7 mouse cellular contexts compared by ENCODE assay signal in genomic region chr9:40345493-40346231, GRCm38 (mm10).
A peak's percentile ranks its signal among the peaks of the same experiment; 100 is the strongest.
DNase-seq lines count a peak whose midpoint lies in the region; ATAC-seq and TF ChIP-seq lines count a peak whose summit lies in the region.

No protein-coding gene starts in this region.

- H3K4me2 ChIP-seq in lung, postnatal 0 days (replicated peaks; ENCODE audit: low read depth, low read length) = peak overlapping the region; percentile 48
- H3K4me2 ChIP-seq in hindbrain, postnatal 0 days (ENCODE audit: low read depth, low read length) = peak overlapping the region; percentile 66
- peak overlapping the region; percentile 83 for H3K4me2 ChIP-seq in midbrain, postnatal 0 days (ENCODE audit: low read depth, low read length, poor library complexity, severe bottlenecking)

- no peak for TF ChIP-seq CTCF in lung, postnatal 0 days (IDR thresholded peaks at IDR 0.05)
- 0 out of 2 replicates have a peak, but pooled peaks have one; percentile 5 for TF ChIP-seq CTCF in hindbrain, postnatal 0 days (IDR thresholded peaks at IDR 0.05; ENCODE audit: low read depth)
- TF ChIP-seq CTCF in midbrain, postnatal 0 days (IDR thresholded peaks at IDR 0.05) = no peak

- 32% methylated on average over 12 of the region's 13 CpGs for WGBS in lung, postnatal 0 days
- WGBS in hindbrain, postnatal 0 days = 12% methylated on average over 13 of the region's 13 CpGs
- 7% methylated on average over 13 of the region's 13 CpGs for WGBS in midbrain, postnatal 0 days

- H3K9ac ChIP-seq in lung, postnatal 0 days (replicated peaks; ENCODE audit: low read depth) = no peak overlapping the region
- peak overlapping the region; percentile 65 for H3K9ac ChIP-seq in hindbrain, postnatal 0 days (replicated peaks; ENCODE audit: low read length)
- peak overlapping the region; percentile 81 for H3K9ac ChIP-seq in midbrain, postnatal 0 days (replicated peaks; ENCODE audit: low read length, poor library complexity, severe bottlenecking)

- H3K4me3 ChIP-seq in lung, postnatal 0 days (ENCODE audit: low read depth, low read length) = peak overlapping the region; percentile 8; the same call in 1 of the 2 replicates
- H3K4me3 ChIP-seq in hindbrain, postnatal 0 days (ENCODE audit: low read length) = peak overlapping the region; percentile 34
- H3K4me3 ChIP-seq in midbrain, postnatal 0 days (ENCODE audit: low read depth, low read length) = peak overlapping the region; percentile 45

- H3K27ac ChIP-seq in lung, postnatal 0 days (ENCODE audit: low read length) = no peak overlapping the region
- H3K27ac ChIP-seq in hindbrain, postnatal 0 days = peak overlapping the region; percentile 89
- H3K27ac ChIP-seq in midbrain, postnatal 0 days (ENCODE audit: low read depth, low read length) = peak overlapping the region; percentile 91

- H3K4me1 ChIP-seq in lung, postnatal 0 days (ENCODE audit: insufficient read depth, low read depth, low read length) = no peaks in the 10 kb centered on the region
- H3K4me1 ChIP-seq in hindbrain, postnatal 0 days (ENCODE audit: insufficient read depth, low read length) = peaks cover 34% of the 10 kb centered on the region
- H3K4me1 ChIP-seq in midbrain, postnatal 0 days (ENCODE audit: insufficient read depth, low read length) = peaks cover 15% of the 10 kb centered on the region; the same call in 1 of the 2 replicates

- no peak for DNase-seq in lung, postnatal 0 days (ENCODE audit: low spot score)
- DNase-seq in lung, postnatal 4 days = no peak
- DNase-seq in embryo, embryonic 11 days = peak; percentile 43
- peak; percentile 52 for DNase-seq in hindbrain, postnatal 0 days (ENCODE audit: low spot score)
- DNase-seq in midbrain, postnatal 0 days (ENCODE audit: low spot score) = peak; percentile 57
- DNase-seq in kidney, adult 9 months = no peak

- no peaks in the 10 kb centered on the region for H3K9me3 ChIP-seq in lung, postnatal 0 days (ENCODE audit: low read length)
- H3K9me3 ChIP-seq in hindbrain, postnatal 0 days (ENCODE audit: low read length) = no peaks in the 10 kb centered on the region
- H3K9me3 ChIP-seq in midbrain, postnatal 0 days (ENCODE audit: low read length) = no peaks in the 10 kb centered on the region

- no peak for TF ChIP-seq EP300 in lung, postnatal 0 days (IDR thresholded peaks at IDR 0.05)

- H3K27me3 ChIP-seq in lung, postnatal 0 days (replicated peaks; ENCODE audit: insufficient read depth, low read length) = no peaks in the 10 kb centered on the region
- H3K27me3 ChIP-seq in hindbrain, postnatal 0 days (ENCODE audit: insufficient read depth, low read length) = no peaks in the 10 kb centered on the region
- H3K27me3 ChIP-seq in midbrain, postnatal 0 days (ENCODE audit: insufficient read depth, low read length) = no peaks in the 10 kb centered on the region

- no peaks in the 10 kb centered on the region for H3K36me3 ChIP-seq in lung, postnatal 0 days (ENCODE audit: insufficient read depth, low read length)
- H3K36me3 ChIP-seq in hindbrain, postnatal 0 days (ENCODE audit: insufficient read depth, low read length) = no peaks in the 10 kb centered on the region
- no peaks in the 10 kb centered on the region for H3K36me3 ChIP-seq in midbrain, postnatal 0 days (ENCODE audit: insufficient read depth, low read length)

- peak; percentile 30 for ATAC-seq in lung, postnatal 0 days
- ATAC-seq in hindbrain, postnatal 0 days = peak; percentile 80
- peak; percentile 83 for ATAC-seq in midbrain, postnatal 0 days (ENCODE audit: low FRiP score)
- no peak for ATAC-seq in activated CD4-positive, CD25-positive, alpha-beta regulatory T cell, adult 4 months

Comparison
In these comparisons a context has a peak if more than half of its experiments do, and no peak if none do; other contexts are left out.
1. DNase-seq: peak in embryo, embryonic 11 days (single experiment), hindbrain, postnatal 0 days (single experiment) and midbrain, postnatal 0 days (single experiment); none in lung, postnatal 0 days (single experiment), lung, postnatal 4 days (0 of 2) and kidney, adult 9 months (single experiment).
2. Peak in every context shown above with its lines, with median percentiles within 50 percentile points of each other: H3K4me2 ChIP-seq and H3K4me3 ChIP-seq.